Mouse (Mus musculus) embryonic facial prominence, embryonic 11.5 days (tissue): Measurements from ENCODE around the gene Ces2h. TPM values are rescaled to one million over a fixed set of nuclear protein-coding genes. Genes with fewer than 3 reads are reported as not detected.

Experiments
- ATAC-seq: fragments of 200-750 bp; cut with Nextera tagmentation; replicated peaks from 2 replicates; pipeline ENCODE4 v1.8.0; 2017; ENCODE audit warnings: low read depth; ENCODE audit not compliant: insufficient number of reproducible peaks, low FRiP score, low TSS enrichment
- DNase-seq: peaks from one replicate; pipeline ENCODE4 v3.0.0-alpha.2; 2015; ENCODE audit warnings: low spot score
- H3K27ac ChIP-seq: fragments of 300-500 bp; sonication (generic); replicated peaks from 2 replicates; pipeline ENCODE4 v1.5.1; 2014; ENCODE audit warnings: mild to moderate bottlenecking, low read depth, low read length, control low read depth
- H3K27me3 ChIP-seq: fragments of 300-500 bp; sonication (generic); 2 replicates; pipeline ENCODE4 v1.6.1; 2014; ENCODE audit warnings: mild to moderate bottlenecking, low read length, moderate library complexity, mixed read lengths; ENCODE audit not compliant: control insufficient read depth, insufficient read depth
- H3K36me3 ChIP-seq: fragments of 300-500 bp; sonication (generic); replicated peaks from 2 replicates; pipeline ENCODE4 v1.6.1; 2014; ENCODE audit warnings: low read depth, mild to moderate bottlenecking, low read length, moderate library complexity, mixed read lengths; ENCODE audit not compliant: control insufficient read depth, insufficient read depth
- H3K4me1 ChIP-seq: fragments of 300-500 bp; sonication (generic); 2 replicates; pipeline ENCODE4 v1.6.1; 2014; ENCODE audit warnings: low read length, mixed read lengths; ENCODE audit not compliant: control insufficient read depth, insufficient read depth
- H3K4me2 ChIP-seq: fragments of 300-500 bp; sonication (generic); 2 replicates; pipeline ENCODE4 v1.6.1; 2014; ENCODE audit warnings: low read depth, mild to moderate bottlenecking, control low read depth, low read length, moderate library complexity
- H3K4me3 ChIP-seq: fragments of 300-500 bp; sonication (generic); 2 replicates; pipeline ENCODE4 v1.5.1; 2014; ENCODE audit warnings: low read depth, low read length, control low read depth
- H3K9ac ChIP-seq: fragments of 300-500 bp; sonication (generic); replicated peaks from 2 replicates; pipeline ENCODE4 v1.6.1; 2014; ENCODE audit warnings: mild to moderate bottlenecking, control low read depth, low read length
- H3K9me3 ChIP-seq: fragments of 300-500 bp; sonication (generic); replicated peaks from 2 replicates; pipeline ENCODE4 v1.6.1; 2016; ENCODE audit warnings: mild to moderate bottlenecking, low read length, inconsistent platforms, mixed read lengths; ENCODE audit not compliant: control insufficient read depth
- WGBS: fragments of 180-500 bp; shearing (Covaris S2); extraction: QIAGEN DNeasy Blood & Tissue Kit; methylation state at CpG from one replicate; pipeline ENCODE4 v1.1.7; 2014; 5-methylcytosine and 5-hydroxymethylcytosine counted together
- polyA plus RNA-seq: library from polyadenylated mRNA; unstranded; fragments of >200 nt; fragmentation: Nextera tagmentation; extraction: Ambion mirVana; gene quantifications from 2 replicates; pipeline ENCODE4 v1.2.1, GENCODE M21; 2014

Gene Ces2h
- polyA plus RNA-seq, result not detected in 2 replicates

DNA sequence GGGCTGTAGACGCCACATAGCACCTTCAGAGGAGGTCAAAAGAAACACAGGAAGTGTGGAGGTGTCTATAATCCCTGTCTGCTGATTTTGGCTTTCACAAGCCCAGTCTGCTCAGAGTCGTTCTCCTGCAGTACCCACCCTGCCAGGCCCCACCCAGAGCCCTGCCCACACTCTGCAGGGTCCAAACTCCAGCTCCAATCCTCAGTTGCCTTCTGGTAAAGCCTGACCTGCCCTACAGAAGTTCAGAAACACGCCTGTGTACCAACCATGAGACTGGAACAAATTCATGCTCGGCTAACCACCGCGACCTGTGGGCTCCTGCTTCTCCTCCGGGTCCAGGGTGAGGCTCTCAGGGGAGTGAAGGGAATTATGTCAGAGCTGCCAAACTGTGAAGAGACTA, at the start of gene Ces2h:
Gene Ces2h (plus strand): TSS at position 268 of the 400 bp plus-strand sequence.
- Histone ChIP-seq H3K4me1 (no peaks in the 10 kb centered on the region), H3K9me3 (no peaks in the 10 kb centered on the region), H3K36me3 (no peaks in the 10 kb centered on the region), H3K4me3 (no peak within 1 kb of the TSS), H3K27me3 (no peaks in the 10 kb centered on the region), H3K27ac (no peak within 1 kb of the TSS), H3K4me2 (no peak within 1 kb of the TSS), H3K9ac (no peak within 1 kb of the TSS)
- 82% methylated on average over 7 of the region's 7 CpGs for WGBS
- ATAC-seq (no peak), DNase-seq (no peak)

GRCm38 (mm10) chr8:104961537-104961961, 39.1 kb upstream of the Ces2h start, which contains the start of gene Ces2g:
Gene Ces2g (plus strand): TSS chr8:104961718.
- 72% methylated on average over 5 of the region's 5 CpGs for WGBS
- ATAC-seq (no peak), DNase-seq (no peak)
- Histone ChIP-seq H3K27me3 (no peaks in the 10 kb centered on the region), H3K27ac (no peak within 1 kb of the TSS), H3K36me3 (no peaks in the 10 kb centered on the region), H3K9me3 (no peaks in the 10 kb centered on the region), H3K4me1 (no peaks in the 10 kb centered on the region), H3K9ac (no peak within 1 kb of the TSS), H3K4me3 (no peak within 1 kb of the TSS), H3K4me2 (no peak within 1 kb of the TSS)

DNA sequence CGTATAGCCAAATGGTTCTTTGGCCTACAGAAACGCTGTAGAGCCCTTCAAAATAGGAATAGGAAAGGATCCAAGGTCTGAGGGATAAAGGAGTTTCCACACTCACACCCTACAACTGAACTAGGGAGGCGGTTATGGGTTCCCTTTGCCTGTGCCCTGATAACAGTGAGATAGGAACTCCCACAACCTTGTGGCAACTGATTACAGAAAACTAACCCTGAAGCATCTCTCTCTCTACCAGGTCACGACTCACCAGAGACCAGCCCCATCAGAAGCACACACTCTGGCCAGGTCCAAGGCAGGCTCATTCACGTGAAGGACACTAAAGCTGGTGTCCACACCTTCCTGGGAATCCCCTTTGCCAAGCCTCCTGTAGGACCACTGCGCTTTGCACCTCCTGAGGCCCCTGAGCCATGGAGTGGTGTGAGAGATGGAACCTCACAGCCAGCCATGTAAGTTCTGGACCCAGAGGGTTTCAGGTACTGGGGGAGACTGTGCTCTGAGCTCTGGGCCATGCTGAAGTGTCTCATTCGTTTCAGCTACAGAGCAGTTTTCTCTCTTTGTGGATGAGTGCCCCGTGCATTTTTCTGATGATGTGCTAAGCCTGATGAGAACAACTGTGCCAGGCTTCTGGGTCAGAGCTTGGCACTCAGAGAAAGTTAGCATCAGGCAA, 38.3 kb upstream of the Ces2h start:
- Histone ChIP-seq H3K27me3 (no peaks in the 10 kb centered on the region), H3K9ac (no peak overlapping the region), H3K36me3 (no peaks in the 10 kb centered on the region), H3K4me2 (no peak overlapping the region), H3K27ac (no peak overlapping the region), H3K4me3 (no peak overlapping the region), H3K9me3 (no peaks in the 10 kb centered on the region), H3K4me1 (no peaks in the 10 kb centered on the region)
- no peak for ATAC-seq
- WGBS, result 80% methylated on average over 8 of the region's 8 CpGs
- no peak for DNase-seq

- H3K27ac ChIP-seq, result no peak overlapping the region
- ATAC-seq (no peak), DNase-seq (no peak)
- no peaks in the 10 kb centered on the region for H3K27me3 ChIP-seq
- H3K36me3 ChIP-seq, result no peaks in the 10 kb centered on the region
- no peak overlapping the region for H3K9ac ChIP-seq
- no peak overlapping the region for H3K4me2 ChIP-seq
- 89% methylated on average over 4 of the region's 4 CpGs for WGBS
- H3K9me3 ChIP-seq, result no peaks in the 10 kb centered on the region
- no peak overlapping the region for H3K4me3 ChIP-seq
- no peaks in the 10 kb centered on the region for H3K4me1 ChIP-seq
Measured at GRCm38 (mm10) chr8:104963375-104963894, 37.2 kb upstream of the Ces2h start.

DNA sequence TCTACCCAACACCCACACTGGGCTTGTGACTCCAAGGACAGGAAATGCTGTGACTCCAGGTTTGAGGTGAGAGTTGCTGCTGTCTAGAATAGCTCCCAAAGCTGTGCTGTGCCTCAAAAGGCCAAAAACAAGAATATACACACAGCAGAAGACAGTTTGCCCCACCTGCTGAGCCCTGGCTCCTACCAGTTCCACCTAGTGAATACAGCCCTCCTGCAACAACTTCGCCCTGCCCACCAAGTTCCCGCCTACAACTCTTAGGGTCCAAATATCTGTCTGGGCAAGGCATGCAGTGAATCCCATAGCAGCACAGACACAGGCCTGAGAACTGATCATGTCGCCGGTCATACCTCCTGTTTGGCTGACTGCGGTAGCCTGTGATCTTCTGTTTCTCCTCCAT, 16.5 kb upstream of the Ces2h start:
- Histone ChIP-seq H3K4me3 (no peak overlapping the region), H3K9ac (no peak overlapping the region), H3K36me3 (no peaks in the 10 kb centered on the region), H3K9me3 (no peaks in the 10 kb centered on the region; the same call in 1 of the 2 replicates), H3K27ac (no peak overlapping the region), H3K4me2 (no peak overlapping the region), H3K27me3 (no peaks in the 10 kb centered on the region), H3K4me1 (no peaks in the 10 kb centered on the region)
- no peak for ATAC-seq
- 87% methylated on average over 5 of the region's 5 CpGs for WGBS
- DNase-seq, result no peak

GRCm38 (mm10) chr8:104984942-104985341, 15.7 kb upstream of the Ces2h start:
- H3K4me1 ChIP-seq, result no peaks in the 10 kb centered on the region
- H3K4me2 ChIP-seq, result no peak overlapping the region
- no peak overlapping the region for H3K4me3 ChIP-seq
- H3K36me3 ChIP-seq, result no peaks in the 10 kb centered on the region
- H3K27ac ChIP-seq, result no peak overlapping the region
- DNase-seq (no peak), ATAC-seq (no peak)
- no peak overlapping the region for H3K9ac ChIP-seq
- H3K27me3 ChIP-seq, result no peaks in the 10 kb centered on the region
- H3K9me3 ChIP-seq, result no peaks in the 10 kb centered on the region; the same call in 1 of the 2 replicates
- WGBS, result 96% methylated on average over 2 of the region's 2 CpGs

- H3K36me3 ChIP-seq, result no peaks in the 10 kb centered on the region
- no peak overlapping the region for H3K4me3 ChIP-seq
- H3K9me3 ChIP-seq, result no peaks in the 10 kb centered on the region
- WGBS, result 81% methylated on average over 6 of the region's 6 CpGs
- ATAC-seq (no peak), DNase-seq (no peak)
- no peak overlapping the region for H3K27ac ChIP-seq
- H3K9ac ChIP-seq, result no peak overlapping the region
- no peaks in the 10 kb centered on the region for H3K27me3 ChIP-seq
- no peaks in the 10 kb centered on the region for H3K4me1 ChIP-seq
- H3K4me2 ChIP-seq, result no peak overlapping the region
Measured at GRCm38 (mm10) chr8:104998191-104998590, 2.5 kb upstream of the Ces2h start.

- DNase-seq (no peak), ATAC-seq (no peak)
- no peaks in the 10 kb centered on the region for H3K36me3 ChIP-seq
- H3K27me3 ChIP-seq, result no peaks in the 10 kb centered on the region
- no peaks in the 10 kb centered on the region for H3K9me3 ChIP-seq
- H3K4me3 ChIP-seq, result no peak overlapping the region
- WGBS, result 82% methylated on average over 6 of the region's 6 CpGs
- no peak overlapping the region for H3K27ac ChIP-seq
- H3K4me2 ChIP-seq, result no peak overlapping the region
- no peak overlapping the region for H3K9ac ChIP-seq
- no peaks in the 10 kb centered on the region for H3K4me1 ChIP-seq
Measured at GRCm38 (mm10) chr8:104999183-104999582, 1.5 kb upstream of the Ces2h start.
